Mouse (Mus musculus): ENCODE measurements around the gene Ntmt1. TPM values are rescaled to one million over a fixed set of nuclear protein-coding genes. Genes with fewer than 3 reads are reported as not detected.
A peak's percentile ranks its signal among the peaks of the same experiment; 100 is the strongest.

Ntmt1 gene
- total RNA-seq, 2 experiments from 2014 or later = 43.1 to 44.4 TPM

DNA sequence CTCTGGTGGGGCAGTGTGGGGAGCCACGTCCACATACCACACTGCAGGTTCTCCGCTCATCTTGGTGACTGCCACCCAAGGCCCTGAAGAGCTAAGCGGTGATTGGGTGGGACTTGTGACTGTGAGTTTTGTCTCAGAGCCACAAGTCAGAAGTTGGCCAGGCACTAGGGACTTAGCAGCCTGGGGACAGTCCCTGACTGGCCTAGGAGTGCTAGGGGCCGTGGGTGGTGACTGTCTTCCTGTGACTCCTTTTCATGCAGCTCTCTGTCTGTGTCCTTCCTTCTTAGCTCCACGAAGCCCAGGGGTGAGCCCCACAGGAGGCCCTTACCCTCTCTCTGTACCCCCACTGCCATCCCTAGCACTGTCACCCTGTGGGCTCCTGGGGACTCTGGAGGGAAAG, 12.2 kb downstream of the Ntmt1 start:
- no peak for DNase-seq (ENCODE audit: low spot score in 2 of 2)

DNA sequence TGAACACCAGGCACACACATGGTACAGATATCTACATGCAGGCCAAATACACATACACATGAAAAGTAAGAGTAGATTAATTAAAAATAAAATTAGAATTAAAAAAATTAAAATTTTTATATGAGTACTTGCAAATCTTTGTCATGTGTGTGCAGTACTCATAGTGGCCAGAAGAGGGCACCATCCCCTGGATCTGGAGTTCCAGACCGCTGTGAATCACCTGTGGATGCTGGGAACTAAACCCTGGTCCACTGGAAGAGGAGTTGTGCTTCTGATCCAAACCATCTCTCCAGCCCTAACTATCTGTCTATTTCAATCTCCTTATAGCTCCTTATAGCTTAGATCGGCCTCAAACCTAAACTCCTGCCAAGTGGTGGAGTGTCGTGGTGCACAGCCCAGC, 13.4 kb downstream of the Ntmt1 start:
- no peak for DNase-seq (ENCODE audit: low spot score in 2 of 2)

DNA sequence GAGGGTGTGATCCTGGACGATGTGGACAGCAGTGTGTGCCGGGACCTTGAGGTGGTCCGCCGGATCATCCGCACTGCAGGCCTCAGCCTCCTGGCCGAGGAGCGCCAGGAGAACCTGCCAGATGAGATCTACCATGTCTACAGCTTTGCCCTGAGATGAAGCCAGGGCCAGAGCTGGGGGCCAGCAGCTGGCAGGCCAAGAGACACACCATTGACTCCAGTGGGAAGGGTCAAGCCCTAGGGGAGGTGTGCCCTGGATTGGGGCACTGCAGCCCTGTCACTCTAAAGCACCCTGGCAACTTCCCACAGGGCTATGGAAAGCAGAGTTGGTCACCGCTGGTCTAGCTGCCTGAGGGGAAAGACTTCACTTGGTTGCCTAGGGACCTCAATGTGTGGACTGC, 14.8 kb downstream of the Ntmt1 start:
- no peak for DNase-seq (ENCODE audit: low spot score in 2 of 2)

DNA sequence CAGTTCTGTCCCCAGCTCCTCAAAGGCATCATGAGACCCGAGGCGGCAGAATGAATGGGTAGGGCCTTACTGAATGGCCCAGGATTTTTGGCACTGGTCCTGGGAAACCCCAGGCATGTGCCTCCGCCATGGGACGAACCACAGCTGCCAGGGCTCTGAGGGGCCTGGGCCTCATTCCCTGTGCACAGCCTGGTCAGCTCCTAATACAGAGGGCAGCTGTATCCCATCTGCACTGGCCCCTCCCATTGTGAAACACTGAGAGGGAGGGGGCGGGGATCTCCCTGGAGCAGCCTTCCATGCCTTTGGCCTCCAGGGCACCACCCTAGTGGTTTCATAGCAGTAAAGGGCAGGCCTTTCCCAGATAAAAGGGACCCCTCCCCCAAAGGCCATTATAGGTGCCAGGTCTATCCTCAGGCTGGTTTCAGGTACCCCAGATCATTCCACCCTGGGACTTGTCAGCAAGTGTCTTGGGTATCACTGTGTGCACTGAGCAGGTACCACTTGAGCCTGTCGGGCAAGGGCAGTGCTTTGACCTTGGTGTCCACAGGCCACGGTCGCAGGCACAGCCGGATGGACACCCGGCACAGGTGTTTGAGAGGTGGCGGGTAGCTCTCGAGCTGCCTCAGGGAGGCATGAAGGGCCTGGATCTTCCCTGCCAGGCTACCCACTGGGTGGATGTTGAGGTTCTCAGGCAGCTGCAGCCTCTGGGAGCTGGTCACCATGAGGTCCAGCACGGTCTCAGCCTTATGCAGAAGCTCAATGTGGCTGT, 15.9 kb downstream of the Ntmt1 start:
- DNase-seq (ENCODE audit: low spot score in 2 of 2) = no peak

DNA sequence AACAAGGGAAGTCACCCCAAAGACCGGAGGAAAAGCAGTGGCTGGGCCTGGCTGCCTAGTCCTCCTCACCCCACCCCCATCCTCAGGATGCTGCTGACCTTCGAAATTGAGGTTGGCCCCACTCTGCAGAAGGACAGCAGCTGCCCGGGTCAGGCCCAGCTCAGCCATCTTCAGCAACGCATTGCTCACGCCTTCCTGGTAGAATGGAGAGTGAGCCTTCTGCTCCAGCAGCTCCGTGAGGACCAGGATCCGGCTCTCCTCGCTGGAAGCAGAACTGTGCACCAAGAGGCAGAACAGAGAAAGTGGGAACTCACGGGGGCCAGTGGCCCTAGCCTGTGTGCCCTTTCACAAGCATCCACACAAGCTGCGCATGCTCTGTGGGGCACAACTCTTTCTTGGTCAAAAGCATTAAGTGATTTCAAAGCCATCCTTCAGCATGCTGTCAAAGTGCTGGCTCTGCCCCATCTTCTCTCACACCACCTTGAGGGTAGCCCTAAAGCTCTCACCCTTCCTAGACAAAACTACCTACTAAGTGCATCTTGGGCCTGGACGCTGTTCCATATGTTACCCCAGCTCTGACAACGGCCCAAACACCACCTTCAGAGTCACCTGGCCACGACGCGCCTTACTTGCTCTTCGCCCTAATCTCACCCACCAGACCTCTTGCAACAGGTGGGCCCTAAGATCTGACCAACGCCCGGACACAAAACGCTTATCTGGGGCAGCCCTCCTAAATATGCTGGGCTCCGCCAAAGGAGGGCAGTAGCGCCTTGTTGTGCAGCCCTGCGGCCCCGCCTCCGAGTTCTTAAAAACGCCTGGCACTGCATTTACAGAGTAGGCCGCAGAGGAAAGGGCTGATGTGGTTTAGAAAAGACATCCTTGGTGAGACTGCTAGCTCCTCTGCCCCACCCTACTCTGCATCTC, 19.5 kb downstream of the Ntmt1 start:
- DNase-seq (ENCODE audit: low spot score in 2 of 2) = no peak

DNA sequence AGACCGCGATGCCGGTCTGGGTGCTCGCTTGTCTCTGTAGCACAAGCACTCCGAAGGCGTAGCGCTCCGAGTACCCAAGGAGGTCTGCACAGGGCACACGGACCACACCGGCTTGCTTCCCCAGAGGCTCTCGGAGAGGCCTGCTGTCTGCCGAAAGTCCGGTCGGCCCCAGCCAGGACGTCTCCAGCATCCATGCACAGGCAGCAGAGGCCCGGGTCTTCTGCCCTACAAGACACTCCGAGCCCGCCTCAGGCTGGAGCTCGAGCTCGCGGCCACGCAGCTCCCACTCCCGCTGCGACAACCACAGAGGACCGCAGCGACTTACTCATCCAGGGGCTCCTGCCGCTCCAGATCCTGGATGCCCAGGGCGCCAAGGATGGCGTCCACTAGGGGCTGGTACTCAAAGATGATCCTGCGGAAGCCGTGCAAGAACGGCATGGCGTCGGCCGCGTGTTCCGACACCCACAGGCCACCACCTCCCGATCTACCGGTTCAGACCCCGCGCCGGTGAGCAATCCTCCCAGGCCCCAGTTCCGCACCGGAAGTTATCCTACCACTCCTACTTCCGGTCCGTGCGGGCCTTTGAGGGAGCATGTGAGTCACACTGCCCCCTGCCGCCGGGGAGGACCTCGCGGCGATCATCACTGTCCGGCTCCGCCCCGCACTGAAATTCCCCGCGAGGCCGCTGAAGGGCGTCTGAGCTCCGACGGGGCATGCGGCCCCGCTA, 20.3 kb downstream of the Ntmt1 start:
- DNase-seq (ENCODE audit: low spot score in 2 of 2) = peak; percentile 95 to 96

DNA sequence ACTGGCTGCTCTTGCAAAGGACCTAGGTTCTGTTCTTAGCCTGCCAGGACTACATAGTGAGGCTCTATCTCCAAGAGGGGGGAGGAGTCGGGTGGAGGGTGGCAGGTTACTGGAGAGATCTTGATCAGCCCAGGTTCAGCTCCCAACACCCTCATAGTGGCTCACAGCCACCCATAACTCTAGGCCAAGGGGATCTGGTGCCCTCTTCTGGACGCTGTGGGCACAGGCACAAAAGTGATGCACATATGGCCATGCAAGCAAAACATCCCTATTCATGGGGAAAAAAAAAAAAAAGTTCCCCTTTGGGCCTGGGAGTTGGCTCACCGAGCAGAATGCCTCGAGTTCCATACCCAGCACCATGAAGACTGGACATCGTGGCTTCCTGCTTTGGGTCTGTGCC, 21.7 kb downstream of the Ntmt1 start:
- DNase-seq (ENCODE audit: low spot score in 2 of 2) = no peak

DNA sequence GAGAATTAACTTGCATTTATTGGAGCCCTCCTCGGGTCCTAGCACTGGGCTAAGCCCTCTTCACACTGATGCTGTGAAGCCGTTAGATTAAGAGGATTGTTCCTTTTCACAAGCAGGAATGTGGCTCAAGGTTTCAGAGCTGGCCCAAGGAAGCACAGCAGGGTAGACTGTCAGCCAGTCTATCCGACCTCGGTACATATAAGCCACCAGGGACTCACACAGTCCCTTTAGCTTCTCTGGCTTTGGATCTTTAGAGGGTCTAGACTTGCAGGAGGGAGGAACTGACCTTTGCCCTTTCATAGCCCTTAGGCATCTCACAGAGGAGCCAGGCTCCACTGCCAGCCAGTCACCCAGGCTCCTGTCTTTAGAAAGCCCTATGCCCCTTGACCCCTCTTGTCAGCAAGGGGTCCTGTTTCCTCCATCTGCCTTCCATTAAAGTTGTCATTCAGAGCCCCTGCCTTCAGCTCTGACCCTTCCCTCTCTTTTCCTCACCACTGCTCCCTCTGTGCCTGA, 22.7 kb downstream of the Ntmt1 start, which contains the start of gene Asb6:
Asb6 (minus strand) TSS at position 51 of the 513 bp plus-strand sequence.
- no peak for DNase-seq (ENCODE audit: low spot score in 2 of 2)

DNA sequence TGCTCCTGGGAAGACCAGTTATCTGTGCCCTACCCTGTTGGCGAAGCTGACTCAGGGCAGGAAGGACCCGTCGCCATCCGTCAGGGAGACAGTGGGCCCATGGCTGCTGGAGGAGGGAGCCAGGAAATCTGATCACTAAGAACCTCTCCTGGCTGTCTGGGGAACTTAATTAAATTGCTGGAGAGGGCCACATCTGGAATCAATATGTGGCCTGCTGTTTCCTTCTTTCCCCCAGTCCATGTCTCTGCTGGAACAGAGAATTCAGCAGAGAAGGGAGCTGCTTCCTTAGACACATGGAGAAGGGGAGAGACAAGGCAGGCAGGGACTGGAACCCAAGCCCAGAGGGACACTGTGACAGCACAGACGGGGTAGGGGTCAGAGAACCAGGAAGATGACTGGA, 26.0 kb downstream of the Ntmt1 start:
- no peak for DNase-seq (ENCODE audit: low spot score in 2 of 2)

DNA sequence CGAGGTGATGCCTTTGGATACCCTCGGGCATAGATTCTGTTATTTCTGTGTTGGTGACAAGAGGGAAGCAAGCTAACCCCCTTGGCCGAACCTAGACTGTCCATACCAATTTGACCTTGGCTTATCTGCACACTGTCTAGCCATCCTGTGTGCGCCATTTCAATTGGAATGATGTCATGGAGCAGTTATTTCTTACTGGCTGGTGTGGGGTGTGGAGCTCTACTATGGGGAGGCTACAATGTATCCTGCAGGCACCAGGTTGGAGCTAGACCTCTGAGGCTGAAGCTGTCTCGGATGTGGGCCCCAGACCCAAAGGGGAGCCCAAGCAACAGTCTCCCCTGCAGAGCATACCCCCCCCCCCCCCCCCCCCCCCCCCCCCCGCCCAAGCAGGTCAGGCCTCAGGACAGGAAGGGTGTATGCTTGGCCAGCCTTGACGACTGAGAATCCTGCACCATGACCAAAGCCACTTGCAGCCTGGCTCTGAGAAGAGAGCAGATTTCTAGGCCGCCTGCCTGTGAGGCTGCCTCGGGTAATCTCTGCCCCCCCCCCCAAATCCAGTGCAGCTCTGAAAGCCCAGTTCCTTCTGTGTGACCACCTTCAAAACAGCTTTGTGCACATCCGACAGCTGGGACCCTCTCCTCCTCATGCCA, 26.9 kb downstream of the Ntmt1 start, which contains the start of gene Prrx2:
Prrx2 (plus strand) TSS at position 600 of the 650 bp plus-strand sequence.
- no peak for DNase-seq (ENCODE audit: low spot score in 2 of 2)

DNA sequence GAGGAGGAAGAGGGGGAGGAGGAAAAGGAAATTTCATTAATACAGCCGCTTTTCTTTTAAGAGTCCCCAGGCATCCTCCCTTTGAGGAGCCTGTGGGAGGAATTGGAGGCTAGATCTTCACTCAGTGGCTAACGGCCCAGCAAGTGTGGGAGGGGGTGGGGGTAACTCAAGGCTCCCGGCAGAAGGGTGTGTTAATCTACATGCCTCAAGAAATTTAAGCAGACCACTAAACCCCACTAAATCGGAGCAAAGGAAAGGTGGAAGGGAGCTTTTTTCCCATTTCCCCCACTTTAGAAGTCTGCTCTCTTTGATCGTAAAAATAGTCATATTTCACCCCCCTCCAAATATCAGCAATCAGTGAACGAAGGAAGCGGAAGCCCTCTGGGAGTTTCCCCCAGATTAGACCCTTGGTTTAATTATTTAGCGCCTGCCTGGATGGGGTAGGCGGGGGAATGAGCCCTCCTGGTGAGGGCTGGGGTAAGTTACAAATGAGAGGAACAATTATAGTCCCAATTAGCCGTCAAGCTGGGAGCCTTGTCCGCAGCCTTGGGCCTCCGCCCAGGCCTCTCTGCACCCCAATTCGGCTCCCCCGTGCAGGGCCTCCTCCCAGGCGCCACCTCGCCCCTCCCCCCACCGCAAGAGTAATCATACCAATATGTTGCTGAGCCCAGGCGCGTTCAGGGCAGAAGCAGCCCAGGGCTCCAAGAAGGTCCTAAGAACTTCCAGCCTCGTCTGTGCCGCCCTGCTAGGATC, 28.8 kb downstream of the Ntmt1 start:
- DNase-seq (ENCODE audit: low spot score in 2 of 2) = no peak

DNA sequence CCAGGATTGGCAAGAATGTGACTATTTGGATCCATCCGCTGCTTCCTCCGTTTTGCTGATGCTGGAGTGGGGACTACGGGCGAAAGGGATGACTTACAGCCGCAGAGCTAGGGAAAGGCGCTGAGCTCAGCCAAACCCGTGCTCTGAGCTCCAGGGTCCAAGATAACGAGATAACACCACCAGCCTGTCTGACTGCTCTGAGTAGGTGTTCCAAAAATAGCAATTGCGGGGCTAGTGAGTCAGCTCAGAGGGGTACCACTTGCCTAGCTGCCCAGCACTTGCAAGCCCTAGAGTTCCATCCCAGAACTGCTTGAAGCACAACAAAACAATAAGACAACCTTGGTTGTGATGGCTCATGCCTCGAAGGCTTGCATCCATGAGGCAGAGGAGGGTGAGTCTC, 35.0 kb downstream of the Ntmt1 start:
- no peak for DNase-seq (ENCODE audit: low spot score in 2 of 2)

DNA sequence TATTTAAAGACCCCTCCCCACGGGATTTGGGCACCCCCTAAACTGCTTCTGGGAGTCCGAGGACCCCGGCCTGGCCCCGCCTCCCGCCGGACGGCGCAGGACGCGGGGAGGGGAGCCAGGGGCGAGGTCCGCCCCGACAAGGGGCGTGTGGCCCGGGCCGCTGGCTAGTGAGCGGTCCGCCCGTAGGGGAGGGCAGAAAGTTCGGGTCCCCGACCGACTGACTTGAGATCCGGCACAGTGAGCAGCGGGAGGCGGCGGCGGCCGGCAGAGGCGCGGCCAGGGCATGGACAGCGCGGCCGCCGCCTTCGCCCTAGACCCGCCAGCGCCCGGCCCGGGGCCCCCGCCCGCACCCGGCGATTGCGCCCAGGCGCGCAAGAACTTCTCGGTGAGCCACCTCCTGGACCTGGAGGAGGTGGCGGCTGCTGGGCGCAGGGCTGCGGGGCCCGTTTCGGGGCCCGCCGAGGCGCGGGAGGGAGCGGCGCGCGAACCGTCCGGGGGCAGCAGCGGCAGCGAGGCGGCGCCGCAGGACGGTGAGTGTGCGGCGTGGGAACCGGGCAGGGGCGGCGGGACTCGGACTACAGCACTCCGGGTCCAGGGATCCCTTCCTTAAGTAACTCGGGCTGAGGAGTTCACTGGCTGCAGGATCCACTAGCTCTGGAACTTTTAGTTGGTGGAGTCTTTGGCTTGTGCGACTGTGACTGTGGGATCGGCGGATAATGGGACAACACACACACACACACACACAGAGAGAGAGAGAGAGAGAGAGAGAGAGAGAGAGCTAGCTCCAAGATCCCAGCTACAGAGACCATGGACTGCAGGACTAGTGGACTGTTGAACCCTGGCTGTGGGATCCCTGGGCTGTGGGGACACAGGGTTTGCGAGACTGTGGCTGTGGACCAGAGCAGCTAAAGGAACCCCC, 37.8 kb downstream of the Ntmt1 start:
- DNase-seq (ENCODE audit: low spot score in 2 of 2) = no peak

DNA sequence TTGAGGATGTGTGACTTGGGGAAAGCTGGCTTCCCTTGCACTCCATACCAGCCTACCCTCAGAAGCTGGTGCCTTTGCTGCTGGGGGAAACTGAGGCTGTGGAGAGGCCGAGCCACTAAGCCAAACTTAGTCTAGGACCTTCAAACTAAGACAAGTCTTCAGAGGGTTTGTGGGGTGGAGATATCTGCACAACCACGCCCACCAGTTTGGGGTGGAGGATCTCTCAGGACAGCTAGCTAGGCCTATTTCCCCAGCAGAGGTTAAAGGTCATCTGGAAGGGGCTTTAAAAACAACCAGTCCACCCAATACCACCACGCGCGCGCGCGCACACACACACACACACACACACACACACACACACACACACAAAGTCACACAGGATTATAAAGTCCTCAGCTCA, 38.6 kb downstream of the Ntmt1 start:
- no peak for DNase-seq (ENCODE audit: low spot score in 2 of 2)

DNA sequence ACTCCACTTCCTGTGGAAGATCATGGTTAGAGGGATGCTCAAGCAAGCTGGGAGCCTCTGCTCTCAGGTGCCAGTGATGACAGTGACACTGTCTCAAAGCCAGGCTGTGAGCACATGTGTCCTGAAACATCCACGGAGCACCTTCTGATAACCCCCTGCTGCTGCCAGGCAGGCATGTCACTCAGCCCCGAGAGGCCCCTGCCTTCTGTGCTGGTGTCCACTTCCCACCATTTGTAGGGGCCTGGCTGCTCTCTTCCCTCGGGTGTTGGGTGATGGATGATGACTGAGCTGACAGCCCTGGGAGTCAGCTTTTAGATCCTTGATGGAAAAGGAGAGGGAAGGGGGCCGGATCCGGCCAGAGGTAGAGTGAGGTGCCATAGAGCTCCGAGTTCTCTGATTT, 39.1 kb downstream of the Ntmt1 start:
- no peak for DNase-seq (ENCODE audit: low spot score in 2 of 2)

DNA sequence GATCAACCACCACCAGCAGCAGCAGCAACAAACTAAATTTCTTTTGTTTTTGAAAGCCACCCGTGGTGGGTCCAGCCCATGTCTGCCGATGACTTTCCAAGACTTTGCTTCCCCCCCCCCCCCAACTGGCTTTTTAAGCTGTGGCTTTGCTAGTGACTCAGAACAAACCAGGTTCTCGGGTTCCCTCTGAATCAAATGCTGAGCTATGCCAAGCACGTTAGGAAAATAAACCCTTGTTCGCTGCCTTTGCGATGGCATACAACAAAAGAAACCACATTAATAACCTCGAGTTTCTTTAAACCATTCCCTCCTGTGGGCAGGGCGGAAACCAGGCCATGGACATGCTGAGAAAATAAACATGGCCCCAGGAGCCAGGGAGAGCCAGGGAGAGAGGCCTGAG, 40.6 kb downstream of the Ntmt1 start:
- DNase-seq (ENCODE audit: low spot score in 2 of 2) = no peak

DNA sequence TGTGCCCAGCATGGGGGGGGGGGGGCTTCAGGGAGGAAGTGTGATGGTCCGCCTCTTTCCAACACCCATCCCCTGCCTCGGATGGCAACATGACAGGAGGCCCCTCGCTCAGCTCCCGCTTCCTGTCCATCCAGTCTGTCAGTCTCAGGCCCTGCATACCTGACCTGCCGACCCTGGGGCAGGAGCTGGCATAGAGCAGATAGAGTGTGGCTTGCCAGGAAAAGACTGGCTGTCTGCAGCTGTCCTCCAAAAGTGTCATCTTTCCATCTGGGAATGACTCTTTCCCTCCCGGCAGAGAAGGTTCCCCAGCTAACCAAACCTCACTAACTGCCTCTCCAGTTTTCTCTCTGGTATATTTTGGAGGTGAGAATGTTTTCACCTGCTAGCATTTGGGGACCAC, 43.0 kb downstream of the Ntmt1 start:
- no peak for DNase-seq (ENCODE audit: low spot score in 2 of 2)

DNA sequence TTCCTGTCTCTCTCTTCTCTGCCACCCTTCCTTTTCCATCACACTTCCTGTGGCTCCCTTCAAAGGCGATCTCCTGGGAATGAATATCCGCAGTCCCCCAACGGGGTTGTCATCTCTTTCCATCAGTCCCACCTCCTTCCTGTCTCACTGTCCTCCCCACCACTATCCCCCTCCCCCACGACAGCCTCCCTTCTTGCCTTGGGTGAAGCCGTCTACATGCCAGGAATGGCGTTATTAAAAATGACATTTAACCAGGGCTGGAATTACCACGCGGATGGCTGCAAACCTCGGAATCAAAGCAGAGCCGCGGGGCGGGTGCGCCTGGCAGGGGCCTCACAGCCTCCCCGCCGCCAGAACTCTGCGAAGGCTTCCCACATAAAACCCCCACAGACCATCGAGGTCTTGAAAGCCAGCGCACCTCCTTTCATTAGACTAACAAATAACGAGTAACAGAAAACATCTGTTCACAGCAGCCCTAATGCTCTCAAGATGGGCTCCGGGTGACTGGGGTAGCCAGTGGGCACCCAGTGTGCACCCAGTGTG, 45.2 kb downstream of the Ntmt1 start:
- no peak for DNase-seq (ENCODE audit: low spot score in 2 of 2)

DNA sequence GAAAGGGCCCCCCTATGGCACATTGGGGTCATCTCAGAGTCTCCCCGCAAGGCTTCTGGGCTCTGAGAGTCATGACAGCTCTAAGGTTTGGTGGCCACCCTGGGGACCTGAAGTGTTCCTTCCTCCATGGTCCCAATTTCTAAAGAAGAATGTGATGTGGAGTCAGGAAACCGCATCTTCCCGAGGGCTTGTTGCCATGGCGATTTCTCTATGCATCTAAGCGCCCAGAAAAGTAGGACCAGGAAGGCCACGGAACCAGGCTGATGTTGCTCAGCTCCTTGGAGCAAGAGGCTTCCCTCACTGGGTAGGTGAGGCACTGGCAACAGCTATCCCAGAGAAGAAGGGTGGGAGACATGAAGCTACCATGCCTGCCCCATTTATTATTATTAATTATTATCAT, 49.5 kb downstream of the Ntmt1 start:
- no peak for DNase-seq (ENCODE audit: low spot score in 2 of 2)
